In the genomic region with DNA sequence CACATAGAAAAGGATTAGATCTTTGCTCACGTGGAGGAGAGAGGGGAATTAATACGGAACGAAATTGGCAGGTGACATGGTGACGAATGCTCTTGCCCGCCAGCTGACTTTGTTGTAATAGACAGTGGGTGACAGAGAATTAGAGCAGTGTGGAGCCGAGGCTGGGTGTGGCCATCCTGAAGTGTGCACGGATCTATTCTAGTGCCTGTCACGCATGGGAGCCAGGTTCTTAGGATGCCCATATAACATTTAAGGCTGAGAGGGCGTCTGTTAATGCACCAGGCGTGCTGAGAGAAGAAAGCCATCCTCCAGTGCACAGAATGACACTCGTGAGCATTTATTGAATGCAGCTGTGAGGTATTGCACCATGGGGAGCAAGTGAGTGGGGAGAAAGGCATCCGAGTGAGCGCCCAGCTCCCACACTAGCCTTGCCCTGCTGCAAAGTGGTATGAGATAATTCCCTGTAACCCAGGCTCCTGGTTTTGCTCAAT, we compare ENCODE assay signal across 16 mouse cellular contexts. TPM values are rescaled to one million over a fixed set of nuclear protein-coding genes. Genes with fewer than 3 reads are reported as not detected.
DNase-seq lines count a peak whose midpoint lies in the region; ATAC-seq and TF ChIP-seq lines count a peak whose summit lies in the region.
"Had no signal": no experiment of that assay in that cellular context is flagged by ENCODE, and none has a peak within 500 bp of the region (broad histone marks: within the 10 kb centered on the region; RNA-seq: fewer than 3 reads in every experiment).

No protein-coding gene starts in this region.

- no peak overlapping the region for H3K4me2 ChIP-seq in midbrain, embryonic 13.5 days (replicated peaks)
- H3K4me2 ChIP-seq in midbrain, embryonic 11.5 days: no peak overlapping the region
- H3K4me2 ChIP-seq in neural tube, embryonic 14.5 days (ENCODE audit: low read depth, low read length): peak overlapping the region; percentile 31; the same call in 1 of the 2 replicates
- H3K4me2 ChIP-seq: forebrain, embryonic 15.5 days had no signal

- TF ChIP-seq CTCF in gastrocnemius, adult 2 months (IDR thresholded peaks at IDR 0.05): no peak

- H3K27ac ChIP-seq in gastrocnemius, adult 2 months: no peak overlapping the region
- H3K27ac ChIP-seq in midbrain, embryonic 13.5 days: 0 out of 2 replicates have a peak overlapping the region, but pooled peaks have one; percentile 9
- H3K27ac ChIP-seq in midbrain, embryonic 11.5 days (ENCODE audit: low read depth, low read length): no peak overlapping the region
- H3K27ac ChIP-seq in neural tube, embryonic 14.5 days (ENCODE audit: low read depth, low read length): peak overlapping the region; percentile 76
- H3K27ac ChIP-seq: forebrain, embryonic 15.5 days; liver, embryonic 14.5 days had no signal

- no peaks in the 10 kb centered on the region for H3K36me3 ChIP-seq in midbrain, embryonic 13.5 days
- H3K36me3 ChIP-seq in midbrain, embryonic 11.5 days (ENCODE audit: control insufficient read depth, insufficient read depth, low read length): no peaks in the 10 kb centered on the region
- no peaks in the 10 kb centered on the region for H3K36me3 ChIP-seq in neural tube, embryonic 14.5 days (ENCODE audit: control insufficient read depth, insufficient read depth, low read length)
- H3K36me3 ChIP-seq: forebrain, embryonic 15.5 days had no signal

- H3K9ac ChIP-seq in midbrain, embryonic 13.5 days (replicated peaks): 0 out of 2 replicates have a peak overlapping the region, but pooled peaks have one; percentile 19
- no peak overlapping the region for H3K9ac ChIP-seq in midbrain, embryonic 11.5 days (ENCODE audit: low read length)
- 0 out of 2 replicates have a peak overlapping the region, but pooled peaks have one; percentile 16 for H3K9ac ChIP-seq in neural tube, embryonic 14.5 days (replicated peaks; ENCODE audit: low read depth, low read length)
- H3K9ac ChIP-seq: forebrain, embryonic 15.5 days; liver, embryonic 14.5 days had no signal

- intact Hi-C loops in gastrocnemius, adult 2 months (cut with DNase I): no loop called here

- no peaks in the 10 kb centered on the region for H3K9me3 ChIP-seq in midbrain, embryonic 13.5 days
- no peaks in the 10 kb centered on the region for H3K9me3 ChIP-seq in midbrain, embryonic 11.5 days (ENCODE audit: control insufficient read depth, low read length)
- H3K9me3 ChIP-seq in neural tube, embryonic 14.5 days (ENCODE audit: control insufficient read depth, low read length): no peaks in the 10 kb centered on the region
- H3K9me3 ChIP-seq: forebrain, embryonic 15.5 days had no signal

- H3K4me1 ChIP-seq in midbrain, embryonic 13.5 days (replicated peaks): peaks cover 2% of the 10 kb centered on the region; the same call in 1 of the 2 replicates
- H3K4me1 ChIP-seq in midbrain, embryonic 11.5 days (ENCODE audit: control insufficient read depth, insufficient read depth, low read length): no peaks in the 10 kb centered on the region
- H3K4me1 ChIP-seq in neural tube, embryonic 14.5 days (ENCODE audit: control insufficient read depth, insufficient read depth, low read length): peaks cover 7% of the 10 kb centered on the region; the same call in 1 of the 2 replicates

- ATAC-seq in midbrain, embryonic 13.5 days: no peak
- ATAC-seq in midbrain, embryonic 11.5 days (ENCODE audit: low FRiP score): no peak
- peak; percentile 78; the same call in 1 of the 2 replicates for ATAC-seq in neural tube, embryonic 14.5 days (ENCODE audit: low read depth)
- ATAC-seq: forebrain, embryonic 15.5 days had no signal

- no peaks in the 10 kb centered on the region for H3K27me3 ChIP-seq in midbrain, embryonic 13.5 days
- no peaks in the 10 kb centered on the region for H3K27me3 ChIP-seq in midbrain, embryonic 11.5 days (ENCODE audit: control insufficient read depth, insufficient read depth, low read length)
- no peaks in the 10 kb centered on the region for H3K27me3 ChIP-seq in neural tube, embryonic 14.5 days (ENCODE audit: control insufficient read depth, insufficient read depth, low read length)
- H3K27me3 ChIP-seq: forebrain, embryonic 15.5 days had no signal

- WGBS in midbrain, embryonic 13.5 days: 70% methylated on average over 13 of the region's 13 CpGs
- WGBS in midbrain, embryonic 11.5 days: 79% methylated on average over 13 of the region's 13 CpGs
- WGBS in neural tube, embryonic 14.5 days: 36% methylated on average over 13 of the region's 13 CpGs

- DNase-seq in gastrocnemius, adult 2 months: peak; percentile 20
- no peak for DNase-seq in gastrocnemius, adult 8-10 months (ENCODE audit: low spot score in 2 of 2)
- no peak for DNase-seq in midbrain, embryonic 11.5 days (ENCODE audit: low spot score, missing footprints)
- peak; percentile 26 for DNase-seq in gonadal fat pad, adult 2 months (ENCODE audit: low read depth)
- DNase-seq in layer of hippocampus, postnatal 36 days: no peak
- no peak for DNase-seq in spleen, postnatal 4 days (ENCODE audit: low spot score in 2 of 2)
- DNase-seq: adrenal gland, adult 8-10 months; cerebellum, adult 11 months; kidney, adult 8-10 months; lung, postnatal 4 days; right cerebral cortex, postnatal 14 days had no signal

- no peak overlapping the region for H3K4me3 ChIP-seq in gastrocnemius, adult 2 months
- H3K4me3 ChIP-seq in midbrain, embryonic 13.5 days (replicated peaks): no peak overlapping the region
- H3K4me3 ChIP-seq in midbrain, embryonic 11.5 days (ENCODE audit: low read depth, low read length): no peak overlapping the region
- no peak overlapping the region for H3K4me3 ChIP-seq in neural tube, embryonic 14.5 days (ENCODE audit: low read depth, low read length)
- H3K4me3 ChIP-seq: forebrain, embryonic 15.5 days had no signal

RNA-seq across cellular contexts. Expression of a gene that starts 48.3 kb away (rescaled TPM):
- under 1 TPM; 0.15 to 0.20 TPM for total RNA-seq in gastrocnemius, adult 2 months (2021)
- under 1 TPM in 3 of 4 experiments, not detected in 1; 0.09 to 0.12 (median 0.11) TPM for total RNA-seq in gastrocnemius, adult 8-10 months (2022)
- 2.8 and 3.4 TPM in 2 replicates for polyA plus RNA-seq in midbrain, embryonic 13.5 days (2015; fragmentation: Nextera tagmentation; extraction: Ambion mirVana)
- 0.95 and 1.1 TPM in 2 replicates for polyA plus RNA-seq in midbrain, embryonic 11.5 days (2014; fragmentation: Nextera tagmentation; extraction: Ambion mirVana)
- polyA plus RNA-seq in gonadal fat pad, adult 2 months (2012; rRNA removed): 0.18 and 0.26 TPM in 2 replicates
- 53.9 and 58.0 TPM in 2 replicates for polyA plus RNA-seq in neural tube, embryonic 14.5 days (2014; fragmentation: Nextera tagmentation; extraction: Ambion mirVana)
- 10 to 100 TPM; 14.2 to 14.5 TPM for total RNA-seq in layer of hippocampus, postnatal 36 days (2021)
- total RNA-seq: granulocyte monocyte progenitor cell, adult 5-6 weeks had no signal

Comparison
In these comparisons a context has a peak if more than half of its experiments do, and no peak if none do; other contexts are left out.
1. DNase-seq: peak in gastrocnemius, adult 2 months (single experiment) and gonadal fat pad, adult 2 months (single experiment); none in gastrocnemius, adult 8-10 months (0 of 2), midbrain, embryonic 11.5 days (single experiment), layer of hippocampus, postnatal 36 days (0 of 2) and spleen, postnatal 4 days (0 of 2).
2. H3K27ac ChIP-seq: peak in midbrain, embryonic 13.5 days (single experiment) and neural tube, embryonic 14.5 days (single experiment); none in gastrocnemius, adult 2 months (single experiment) and midbrain, embryonic 11.5 days (single experiment).
3. RNA of a gene that starts 48.3 kb away (polyA plus RNA-seq): 53.9 to 58.0 TPM in neural tube, embryonic 14.5 days; 2.8 to 3.4 TPM in midbrain, embryonic 13.5 days, 0.95 to 1.1 TPM in midbrain, embryonic 11.5 days and 0.18 to 0.26 TPM in gonadal fat pad, adult 2 months; every median in the first group is over 10 times any median in the second.